Mouse (Mus musculus) intestine, postnatal 0 days (tissue): Measurements from ENCODE around the gene Ubxn1. TPM values are rescaled to one million over a fixed set of nuclear protein-coding genes. Genes with fewer than 3 reads are reported as not detected.

Source experiments
- ATAC-seq: fragments of 200-750 bp; cut with Nextera tagmentation; 2 replicates; pipeline ENCODE4 v1.8.0; 2017; ENCODE audit warnings: mild to moderate bottlenecking, moderate TSS enrichment, moderate library complexity
- H3K27ac ChIP-seq: fragments of 300-500 bp; sonication (generic); 2 replicates; pipeline ENCODE4 v1.5.1; 2014; ENCODE audit warnings: mild to moderate bottlenecking, low read depth, low read length, moderate library complexity
- H3K27me3 ChIP-seq: fragments of 300-500 bp; sonication (generic); replicated peaks from 2 replicates; pipeline ENCODE4 v1.6.1; 2014; ENCODE audit warnings: low read length, mixed read lengths; ENCODE audit not compliant: control insufficient read depth, insufficient read depth
- H3K36me3 ChIP-seq: fragments of 300-500 bp; sonication (generic); 2 replicates; pipeline ENCODE4 v1.6.1; 2014; ENCODE audit warnings: mild to moderate bottlenecking, moderate library complexity; ENCODE audit not compliant: control insufficient read depth, insufficient read depth
- H3K4me1 ChIP-seq: fragments of 300-500 bp; sonication (generic); replicated peaks from 2 replicates; pipeline ENCODE4 v1.6.1; 2014; ENCODE audit warnings: antibody characterized with exemption, low read length, mixed read lengths; ENCODE audit not compliant: control insufficient read depth, insufficient read depth
- H3K4me2 ChIP-seq: fragments of 300-500 bp; sonication (generic); replicated peaks from 2 replicates; pipeline ENCODE4 v1.6.1; 2014; ENCODE audit warnings: low read depth, mild to moderate bottlenecking, moderate library complexity
- H3K4me3 ChIP-seq: fragments of 300-500 bp; sonication (generic); 2 replicates; pipeline ENCODE4 v1.5.1; 2014; ENCODE audit warnings: low read depth, low read length
- H3K9ac ChIP-seq: fragments of 300-500 bp; sonication (generic); 2 replicates; pipeline ENCODE4 v1.6.1; 2014; ENCODE audit warnings: mild to moderate bottlenecking, low read depth, low read length
- H3K9me3 ChIP-seq: fragments of 300-500 bp; sonication (generic); 2 replicates; pipeline ENCODE4 v1.6.1; 2016; ENCODE audit warnings: mixed run types; ENCODE audit not compliant: control insufficient read depth
- CTCF ChIP-seq: sonication (generic); IDR thresholded peaks from 2 replicates; pipeline ENCODE4 v1.5.1; 2016; ENCODE audit warnings: low read depth, mild to moderate bottlenecking, control low read depth, antibody characterized with exemption, moderate library complexity
- WGBS: fragments of 180-500 bp; shearing (Covaris S2); extraction: QIAGEN DNeasy Blood & Tissue Kit; methylation state at CpG from one replicate; pipeline ENCODE4 v1.1.7; 2014; 5-methylcytosine and 5-hydroxymethylcytosine counted together
- polyA plus RNA-seq: library from polyadenylated mRNA; unstranded; fragments of >200 nt; fragmentation: Nextera tagmentation; extraction: Ambion mirVana; gene quantifications from 2 replicates; pipeline ENCODE4 v1.2.1, GENCODE M21; 2015

Ubxn1 gene
- polyA plus RNA-seq, 1 experiment from 2014 or later, result 170 TPM

- Histone ChIP-seq H3K4me2 (peak within 1 kb of the TSS; percentile 89), H3K36me3 (peaks cover 24% of the 10 kb centered on the region), H3K27ac (peak within 1 kb of the TSS; percentile 92), H3K4me3 (peak within 1 kb of the TSS; percentile 62), H3K9ac (peak within 1 kb of the TSS; percentile 83), H3K4me1 (no peaks in the 10 kb centered on the region), H3K27me3 (no peaks in the 10 kb centered on the region), H3K9me3 (no peaks in the 10 kb centered on the region)
- WGBS, result under 1% methylated on average over 38 of the region's 38 CpGs
- TF ChIP-seq CTCF, result peak; percentile 74
- peak; percentile 74 for ATAC-seq
Observed at GRCm38 (mm10) chr19:8837251-8837791, 34.0 kb upstream of the Ubxn1 start, which contains the start of gene Bscl2. Bscl2 (plus strand) TSS chr19:8837467.

- ATAC-seq, result no peak
- 20% methylated on average over 15 of the region's 15 CpGs for WGBS
Observed at GRCm38 (mm10) chr19:8838041-8838730, 33.1 kb upstream of the Ubxn1 start.

GRCm38 (mm10) chr19:8839103-8839907, 32.0 kb upstream of the Ubxn1 start, which contains the start of gene Gng3:
Gng3 (minus strand) TSS chr19:8839194.
- Histone ChIP-seq H3K4me2 (peak within 1 kb of the TSS; percentile 89), H3K4me3 (peak within 1 kb of the TSS; percentile 62), H3K9ac (peak within 1 kb of the TSS; percentile 83), H3K27ac (peak within 1 kb of the TSS; percentile 92), H3K27me3 (no peaks in the 10 kb centered on the region), H3K9me3 (no peaks in the 10 kb centered on the region), H3K4me1 (no peaks in the 10 kb centered on the region), H3K36me3 (peaks cover 11% of the 10 kb centered on the region; the same call in 1 of the 2 replicates)
- 81% methylated on average over 11 of the region's 11 CpGs for WGBS
- no peak for TF ChIP-seq CTCF
- ATAC-seq, result no peak

More at GRCm38 (mm10) chr19:8838041-8838730, 33.1 kb upstream of the Ubxn1 start:
- Histone ChIP-seq H3K4me2 (peak overlapping the region; percentile 89), H3K27ac (peak overlapping the region; percentile 92), H3K27me3 (no peaks in the 10 kb centered on the region), H3K4me1 (no peaks in the 10 kb centered on the region), H3K9me3 (no peaks in the 10 kb centered on the region), H3K36me3 (peaks cover 15% of the 10 kb centered on the region), H3K4me3 (peak overlapping the region; percentile 62), H3K9ac (peak overlapping the region; percentile 83)
- TF ChIP-seq CTCF, result no peak

GRCm38 (mm10) chr19:8839908-8840791, 31.1 kb upstream of the Ubxn1 start:
- H3K27me3 ChIP-seq, result no peaks in the 10 kb centered on the region
- peak overlapping the region; percentile 60 for H3K9ac ChIP-seq
- no peak for TF ChIP-seq CTCF
- H3K36me3 ChIP-seq, result peaks cover 6% of the 10 kb centered on the region; the same call in 1 of the 2 replicates
- H3K4me1 ChIP-seq, result no peaks in the 10 kb centered on the region
- H3K4me3 ChIP-seq, result peak overlapping the region; percentile 41
- H3K27ac ChIP-seq, result peak overlapping the region; percentile 21
- ATAC-seq, result peak; percentile 60
- no peaks in the 10 kb centered on the region for H3K9me3 ChIP-seq
- H3K4me2 ChIP-seq, result peak overlapping the region; percentile 66
- WGBS, result 26% methylated on average over 29 of the region's 29 CpGs

GRCm38 (mm10) chr19:8841012-8841411, 30.3 kb upstream of the Ubxn1 start:
- Histone ChIP-seq H3K27me3 (no peaks in the 10 kb centered on the region), H3K27ac (no peak overlapping the region), H3K4me3 (peak overlapping the region; percentile 41; the same call in 1 of the 2 replicates), H3K4me1 (no peaks in the 10 kb centered on the region), H3K9ac (peak overlapping the region; percentile 60), H3K36me3 (peaks cover 4% of the 10 kb centered on the region), H3K4me2 (peak overlapping the region; percentile 66), H3K9me3 (no peaks in the 10 kb centered on the region)
- ATAC-seq, result no peak
- WGBS, result 94% methylated on average over 7 of the region's 7 CpGs
- no peak for TF ChIP-seq CTCF
